Mouse (Mus musculus): ENCODE data around the gene Glod4. TPM values are rescaled to one million over a fixed set of nuclear protein-coding genes. Genes with fewer than 3 reads are reported as not detected.

The Glod4 gene
- total and polyA plus RNA-seq, 3 experiments = 121 to 190 (median 161) TPM

- H3K4me2 ChIP-seq (ENCODE audit: insufficient read depth, low read depth, poor library complexity, severe bottlenecking) = no peak overlapping the region
- H3K27me3 ChIP-seq (replicated peaks) = no peaks in the 10 kb centered on the region
- H3K79me2 ChIP-seq (replicated peaks; ENCODE audit: control insufficient read depth, extremely low read depth, insufficient read depth, poor library complexity, severe bottlenecking) = no peaks in the 10 kb centered on the region
- in situ Hi-C loops (cut with MboI; ENCODE audit: low pct_ligation_motif_present, low pct_unique_long_range_greater_than_20kb, low sequenced_read_pairs) (no loop called here), dilution Hi-C loops (cut with MboI; ENCODE audit: extremely low pct_ligation_motif_present, extremely low pct_unique_long_range_greater_than_20kb, low sequenced_read_pairs) (no loop called here)
- H3K4me1 ChIP-seq (ENCODE audit: control insufficient read depth in 1 of 2, insufficient read depth in 2 of 2) = peaks cover 3 to 13% of the 10 kb centered on the region in 2 experiments
- H3K9me3 ChIP-seq (replicated peaks; ENCODE audit: low read length) = no peaks in the 10 kb centered on the region
- no peak overlapping the region for H3K9ac ChIP-seq (ENCODE audit: insufficient read depth, low read depth)
- peaks cover 18 to 70% of the 10 kb centered on the region in 2 experiments for H3K36me3 ChIP-seq (replicated peaks in 1 of 2; ENCODE audit: control insufficient read depth in 1 of 2, insufficient read depth in 1 of 2, low read length in 1 of 2)
- TF ChIP-seq POLR2A (IDR thresholded peaks at IDR 0.05; ENCODE audit: low read depth, low read length) = no peak
- no peak for TF ChIP-seq HCFC1 (IDR thresholded peaks at IDR 0.05; ENCODE audit: low read depth, low read length)
- no peak for TF ChIP-seq USF2 (conservative IDR thresholded peaks at IDR 0.05; ENCODE audit: low read depth, low read length)
- TF ChIP-seq MAFK (IDR thresholded peaks at IDR 0.05; ENCODE audit: insufficient replicate concordance, low read length) = no peak
- TF ChIP-seq KAT2A (IDR thresholded peaks at IDR 0.05; ENCODE audit: insufficient replicate concordance, low read length) = no peak
- no peak for TF ChIP-seq JUND (conservative IDR thresholded peaks at IDR 0.05; ENCODE audit: low read depth, low read length)
- H3K4me3 ChIP-seq (replicated peaks in 1 of 3; ENCODE audit: low read depth in 2 of 3, low read length in 2 of 3, poor library complexity in 1 of 3) = no peak overlapping the region
- DNase-seq (ENCODE audit: extremely low read depth) = no peak
- H3K27ac ChIP-seq (ENCODE audit: insufficient read depth, low read depth) = no peak overlapping the region
These were observed 76.9 kb downstream of the Glod4 start for GRCm38 (mm10) chr11:76166657-76167056.

GRCm38 (mm10) chr11:76160251-76160650, 83.3 kb downstream of the Glod4 start:
- no peak overlapping the region for H3K4me2 ChIP-seq (ENCODE audit: insufficient read depth, low read depth, poor library complexity, severe bottlenecking)
- dilution Hi-C loops (cut with MboI; ENCODE audit: extremely low pct_ligation_motif_present, extremely low pct_unique_long_range_greater_than_20kb, low sequenced_read_pairs) = no loop called here

GRCm38 (mm10) chr11:76158375-76158774, 85.2 kb downstream of the Glod4 start:
- Histone ChIP-seq H3K9me3 (replicated peaks; ENCODE audit: low read length) (no peaks in the 10 kb centered on the region), H3K79me2 (replicated peaks; ENCODE audit: control insufficient read depth, extremely low read depth, insufficient read depth, poor library complexity, severe bottlenecking) (no peaks in the 10 kb centered on the region), H3K36me3 (replicated peaks in 1 of 2; ENCODE audit: control insufficient read depth in 1 of 2, insufficient read depth in 1 of 2, low read length in 1 of 2) (peaks cover 57 to 95% of the 10 kb centered on the region in 2 experiments), H3K27ac (ENCODE audit: insufficient read depth, low read depth) (no peak overlapping the region), H3K27me3 (replicated peaks) (no peaks in the 10 kb centered on the region), H3K9ac (ENCODE audit: insufficient read depth, low read depth) (no peak overlapping the region), H3K4me1 (ENCODE audit: control insufficient read depth in 1 of 2, insufficient read depth in 2 of 2) (peaks cover 6 to 17% of the 10 kb centered on the region in 2 experiments), H3K4me3 (replicated peaks in 1 of 3; ENCODE audit: low read depth in 2 of 3, low read length in 2 of 3, poor library complexity in 1 of 3) (no peak overlapping the region), H3K4me2 (ENCODE audit: insufficient read depth, low read depth, poor library complexity, severe bottlenecking) (no peak overlapping the region)
- in situ Hi-C loops (cut with MboI; ENCODE audit: low pct_ligation_motif_present, low pct_unique_long_range_greater_than_20kb, low sequenced_read_pairs) = loop anchor here (5.0 to 10.0 kb wide), 2 partner anchors 134 to 376 kb away; partner anchors contain the start of gene Rflnb
- dilution Hi-C loops (cut with MboI; ENCODE audit: extremely low pct_ligation_motif_present, extremely low pct_unique_long_range_greater_than_20kb, low sequenced_read_pairs) = no loop called here
- TF ChIP-seq MAZ (IDR thresholded peaks at IDR 0.05; ENCODE audit: low read depth, low read length) (no peak), JUN (IDR thresholded peaks at IDR 0.05; ENCODE audit: insufficient read depth, low read depth, low read length) (no peak), USF1 (IDR thresholded peaks at IDR 0.05; ENCODE audit: low read depth, low read length) (no peak), PAX5 (IDR thresholded peaks at IDR 0.05; ENCODE audit: low read length) (no peak), ZNF384 (IDR thresholded peaks at IDR 0.05; ENCODE audit: low read depth, low read length) (no peak), POLR2AphosphoS2 (IDR thresholded peaks at IDR 0.05; ENCODE audit: low read depth, low read length) (no peak), TBP (conservative IDR thresholded peaks at IDR 0.05; ENCODE audit: low read depth, low read length) (no peak), HCFC1 (IDR thresholded peaks at IDR 0.05; ENCODE audit: low read depth, low read length) (no peak), MYC (IDR thresholded peaks at IDR 0.05; ENCODE audit: low read depth, low read length) (no peak), JUND (conservative IDR thresholded peaks at IDR 0.05; ENCODE audit: low read depth, low read length) (no peak), EP300 (IDR thresholded peaks at IDR 0.05; ENCODE audit: low read length) (no peak)
- no peak for DNase-seq (ENCODE audit: extremely low read depth)

More at GRCm38 (mm10) chr11:76160251-76160650, 83.3 kb downstream of the Glod4 start:
- peaks cover 55 to 95% of the 10 kb centered on the region in 2 experiments for H3K36me3 ChIP-seq (replicated peaks in 1 of 2; ENCODE audit: control insufficient read depth in 1 of 2, insufficient read depth in 1 of 2, low read length in 1 of 2)
- no peaks in the 10 kb centered on the region for H3K27me3 ChIP-seq (replicated peaks)
- no peak for DNase-seq (ENCODE audit: extremely low read depth)
- no peaks in the 10 kb centered on the region for H3K4me1 ChIP-seq (ENCODE audit: control insufficient read depth in 1 of 2, insufficient read depth in 2 of 2)
- no peaks in the 10 kb centered on the region for H3K79me2 ChIP-seq (replicated peaks; ENCODE audit: control insufficient read depth, extremely low read depth, insufficient read depth, poor library complexity, severe bottlenecking)
- H3K27ac ChIP-seq (ENCODE audit: insufficient read depth, low read depth) = no peak overlapping the region
- TF ChIP-seq JUND (conservative IDR thresholded peaks at IDR 0.05; ENCODE audit: low read depth, low read length) (no peak), CHD2 (IDR thresholded peaks at IDR 0.05; ENCODE audit: low read length) (no peak), POLR2A (IDR thresholded peaks at IDR 0.05; ENCODE audit: low read depth, low read length) (no peak), SIN3A (IDR thresholded peaks at IDR 0.05; ENCODE audit: low read length) (no peak)
- no peaks in the 10 kb centered on the region for H3K9me3 ChIP-seq (replicated peaks; ENCODE audit: low read length)
- in situ Hi-C loops (cut with MboI; ENCODE audit: low pct_ligation_motif_present, low pct_unique_long_range_greater_than_20kb, low sequenced_read_pairs) = no loop called here
- no peak overlapping the region for H3K4me3 ChIP-seq (replicated peaks in 1 of 3; ENCODE audit: low read depth in 2 of 3, low read length in 2 of 3, poor library complexity in 1 of 3)
- H3K9ac ChIP-seq (ENCODE audit: insufficient read depth, low read depth) = no peak overlapping the region

Measured in CH12.LX (cell line).